Mouse (Mus musculus): ENCODE measurements around the gene Aplp2. TPM values are rescaled to one million over a fixed set of nuclear protein-coding genes. Genes with fewer than 3 reads are reported as not detected.

Aplp2 gene
- total RNA-seq (2021), result 100 to 1,000 TPM; 460 to 466 TPM
- long read RNA-seq, transcript Aplp2-201 (17 exons, 3,634 nt), result major isoform, 83 of 602 reads
- long read RNA-seq, transcript Aplp2-202 (17 exons, 3,504 nt), result minor isoform, 51 of 602 reads
- long read RNA-seq, transcript Aplp2-209 (16 exons, 3,462 nt), result minor isoform, 27 of 602 reads
- long read RNA-seq, partial matches to known transcripts, result 29 of 602 reads
- long read RNA-seq, other reads (novel, unspliced or antisense), result 408 of 602 reads

DNA sequence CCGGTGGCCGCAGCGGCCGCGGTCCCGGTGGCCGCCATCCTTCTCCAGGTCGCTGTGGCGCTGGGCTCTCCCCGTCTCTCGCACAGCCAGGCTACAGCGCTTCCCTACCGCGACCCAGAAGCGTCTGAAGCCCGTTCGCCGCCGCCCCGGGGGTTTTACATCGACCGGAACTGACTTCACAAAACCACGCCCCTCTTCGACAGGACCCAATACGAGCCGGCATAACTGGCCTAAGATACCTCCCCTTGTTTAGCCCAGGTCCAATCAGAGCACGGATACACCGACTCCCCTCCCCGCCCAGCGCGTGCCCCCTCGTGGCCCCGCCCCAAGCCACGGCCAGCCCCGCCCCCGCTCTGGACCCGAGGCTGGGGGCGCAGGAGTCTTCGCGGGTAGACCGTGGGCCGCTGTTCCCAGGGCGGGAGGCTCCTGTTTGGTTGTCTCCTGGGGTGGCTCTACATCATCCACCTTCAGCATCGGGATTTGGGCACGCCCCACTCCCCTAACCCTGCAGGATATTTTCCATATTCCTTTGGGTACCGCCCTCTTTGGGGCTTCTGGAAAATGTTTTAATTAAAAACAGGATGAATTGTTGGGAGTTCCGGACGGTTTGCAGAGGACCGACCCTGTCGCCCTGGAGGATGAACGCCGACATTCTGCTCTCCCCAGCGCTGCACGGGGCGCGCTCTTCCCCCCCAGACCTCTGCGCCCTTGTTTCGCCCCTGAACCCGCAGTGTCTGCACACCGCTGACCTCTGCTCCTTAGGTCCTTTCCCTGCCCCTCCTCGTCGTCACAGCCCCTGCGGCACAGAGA is at the start of gene Aplp2:
TSS of gene Aplp2 (minus strand) at position 126 of the 810 bp plus-strand sequence.
- peak; percentile 95 to 98 for DNase-seq (ENCODE audit: low spot score in 2 of 2)

DNA sequence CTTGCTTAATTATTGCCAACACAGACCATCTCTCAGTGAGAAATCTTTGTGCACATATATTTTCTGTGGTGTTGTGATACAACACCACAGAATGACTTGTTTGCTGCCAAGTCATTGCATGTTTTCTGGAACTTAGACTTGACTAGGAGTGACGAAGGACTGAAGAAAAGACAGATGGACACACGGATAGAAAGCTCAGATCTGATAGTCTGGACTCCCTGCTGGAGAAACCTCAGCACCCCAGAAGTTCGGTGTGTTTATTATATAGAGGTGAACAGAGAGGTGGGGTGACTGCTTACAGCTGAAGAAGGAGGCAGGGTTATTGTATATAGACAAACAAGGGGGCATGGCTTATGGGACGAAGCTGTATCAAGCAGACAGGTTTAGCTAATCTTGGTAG is 48.6 kb upstream of the Aplp2 start:
- DNase-seq (ENCODE audit: low spot score in 2 of 2), result no peak

DNA sequence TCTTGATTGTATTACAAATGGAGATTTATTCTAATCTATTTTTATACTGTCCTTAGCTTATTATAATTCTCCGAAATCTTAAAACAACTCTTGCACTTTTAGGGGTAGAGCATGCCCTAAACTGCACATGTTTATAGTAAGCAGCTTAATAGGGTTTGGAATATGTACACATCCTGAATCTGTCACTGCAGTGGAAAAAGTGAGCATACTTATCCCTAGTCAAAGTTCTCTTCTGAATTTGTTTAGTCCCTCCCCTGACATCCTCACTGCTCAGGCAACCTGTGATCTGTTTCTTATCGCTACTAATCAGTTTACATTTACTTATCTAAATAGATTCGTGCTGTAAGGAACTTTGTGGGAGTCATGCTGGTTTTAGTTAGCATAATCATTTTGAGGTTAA is 46.6 kb upstream of the Aplp2 start:
- DNase-seq (ENCODE audit: low spot score in 2 of 2), result no peak

DNA sequence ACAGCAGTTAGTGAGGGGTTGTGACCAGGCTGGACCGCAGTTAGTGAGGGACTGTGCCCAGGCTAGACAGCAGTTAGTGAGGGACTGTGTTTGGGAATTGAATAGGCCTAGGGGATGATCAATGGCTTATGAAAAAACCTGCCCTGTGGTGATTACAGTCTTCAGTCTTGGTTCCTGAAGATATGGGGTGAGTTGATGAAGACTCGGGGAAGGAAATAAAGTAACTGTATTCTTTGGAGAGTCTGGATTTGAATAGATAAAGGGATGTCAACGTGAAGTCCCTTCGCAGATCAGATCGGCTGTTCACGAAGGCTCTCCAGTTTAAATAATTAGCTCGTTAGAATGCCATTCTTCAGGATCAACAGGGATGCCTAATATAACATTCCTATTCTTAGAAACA is 44.3 kb upstream of the Aplp2 start:
- DNase-seq (ENCODE audit: low spot score in 2 of 2), result no peak

DNA sequence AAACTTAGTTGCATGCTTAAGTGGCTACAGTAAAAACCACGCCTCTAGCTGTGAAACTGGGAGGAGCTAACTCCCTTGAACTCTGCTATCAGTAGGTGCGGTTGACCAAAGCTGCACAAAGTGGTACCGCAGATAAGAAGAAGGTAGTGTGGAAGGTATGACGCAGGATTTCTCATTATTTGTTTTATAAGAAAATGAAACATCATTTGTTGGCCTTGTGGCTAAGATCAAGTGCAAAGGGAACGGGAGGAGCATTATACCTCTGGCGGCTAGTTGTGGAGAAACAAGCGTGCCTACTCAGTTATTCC is 43.0 kb upstream of the Aplp2 start:
- no peak for DNase-seq (ENCODE audit: low spot score in 2 of 2)

DNA sequence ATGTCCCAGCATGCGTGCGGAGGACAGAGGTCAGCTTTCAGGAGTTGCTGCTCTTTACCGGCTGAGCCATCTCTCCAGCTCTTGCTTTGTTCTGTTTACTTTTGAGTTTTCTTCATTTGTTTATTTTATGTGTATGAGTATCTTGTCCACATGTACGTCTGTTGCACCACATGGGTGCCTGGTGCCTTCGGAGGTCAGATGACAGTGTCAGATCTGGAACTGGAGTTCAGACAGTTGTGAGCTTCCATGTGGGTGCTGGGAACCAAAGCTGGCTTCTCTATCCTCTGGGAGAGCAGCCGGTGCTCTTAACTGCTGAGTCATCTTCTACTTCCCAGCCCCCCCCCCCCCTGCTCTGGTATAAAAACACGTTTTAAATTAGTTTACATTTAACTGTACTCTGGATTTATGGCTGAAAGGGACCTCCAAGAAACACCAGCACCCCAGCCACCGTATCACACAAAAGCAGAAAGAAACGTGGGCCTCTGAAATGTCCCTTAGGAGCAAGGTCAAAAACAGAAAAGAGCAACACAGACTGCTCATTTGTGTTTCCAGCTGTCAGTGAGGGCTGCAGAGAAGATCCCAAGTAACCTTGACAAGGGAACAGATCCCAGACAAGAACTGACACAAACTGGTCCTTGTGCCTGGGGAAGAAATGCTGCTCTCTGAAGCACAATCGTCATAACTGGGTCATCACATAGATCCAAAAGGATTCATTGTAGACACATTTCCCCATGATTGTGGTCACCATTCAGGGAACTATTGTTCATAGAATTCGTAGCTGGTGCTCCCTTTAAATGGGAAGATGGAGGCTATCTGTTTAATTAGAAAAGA is 42.5 kb upstream of the Aplp2 start:
- DNase-seq (ENCODE audit: low spot score in 2 of 2), result no peak

DNA sequence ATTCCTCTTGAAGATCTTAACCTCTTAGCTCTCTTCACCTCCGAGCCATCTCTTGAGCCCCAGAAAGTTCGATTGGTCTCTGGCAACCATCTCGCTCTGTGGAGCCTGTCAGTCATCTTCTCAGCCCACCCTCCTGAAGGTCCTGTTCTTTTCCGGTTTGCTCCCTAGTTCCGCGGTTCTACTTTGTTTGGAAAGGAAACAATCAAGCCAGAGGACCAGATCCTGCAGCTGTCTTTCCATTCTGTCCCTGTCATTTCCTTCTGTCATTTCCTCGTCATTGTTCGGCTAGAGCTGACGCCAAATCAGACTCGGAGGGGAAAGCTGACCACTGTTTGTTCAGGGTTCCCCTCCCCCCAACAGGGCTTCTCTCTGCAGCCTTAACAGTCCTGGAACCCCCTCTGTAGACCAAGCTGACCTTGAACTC is 41.7 kb upstream of the Aplp2 start:
- no peak for DNase-seq (ENCODE audit: low spot score in 2 of 2)

DNA sequence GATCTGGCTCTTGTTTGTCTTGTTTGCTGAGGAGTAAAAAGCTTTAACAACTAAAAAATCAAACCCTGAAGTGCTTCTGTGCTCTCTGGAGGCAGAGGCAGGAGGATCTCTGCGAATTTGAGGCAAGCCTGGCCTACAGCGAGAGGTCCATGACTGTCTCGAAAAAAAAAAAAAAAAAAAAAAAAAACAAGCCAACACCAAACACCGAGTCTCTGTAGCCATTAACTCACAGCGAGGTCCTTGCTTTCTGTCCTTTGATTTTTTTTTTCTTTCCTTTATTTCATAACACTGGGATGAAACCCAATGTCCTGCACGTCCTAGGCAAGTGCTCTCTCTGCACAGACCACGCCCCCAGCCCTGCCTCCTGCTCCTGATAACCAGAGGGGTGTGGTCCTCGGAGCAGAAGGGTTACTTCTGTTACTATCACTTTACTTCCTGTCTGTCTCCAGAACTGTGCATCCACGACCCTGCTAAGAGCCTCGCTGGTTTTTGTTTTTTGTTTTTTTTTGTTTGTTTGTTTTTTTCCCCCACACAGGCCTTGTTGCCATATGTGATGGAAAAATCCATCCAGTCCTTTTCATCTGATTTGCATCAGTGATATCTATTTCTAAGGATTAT is 40.7 kb upstream of the Aplp2 start:
- DNase-seq (ENCODE audit: low spot score in 2 of 2), result no peak

DNA sequence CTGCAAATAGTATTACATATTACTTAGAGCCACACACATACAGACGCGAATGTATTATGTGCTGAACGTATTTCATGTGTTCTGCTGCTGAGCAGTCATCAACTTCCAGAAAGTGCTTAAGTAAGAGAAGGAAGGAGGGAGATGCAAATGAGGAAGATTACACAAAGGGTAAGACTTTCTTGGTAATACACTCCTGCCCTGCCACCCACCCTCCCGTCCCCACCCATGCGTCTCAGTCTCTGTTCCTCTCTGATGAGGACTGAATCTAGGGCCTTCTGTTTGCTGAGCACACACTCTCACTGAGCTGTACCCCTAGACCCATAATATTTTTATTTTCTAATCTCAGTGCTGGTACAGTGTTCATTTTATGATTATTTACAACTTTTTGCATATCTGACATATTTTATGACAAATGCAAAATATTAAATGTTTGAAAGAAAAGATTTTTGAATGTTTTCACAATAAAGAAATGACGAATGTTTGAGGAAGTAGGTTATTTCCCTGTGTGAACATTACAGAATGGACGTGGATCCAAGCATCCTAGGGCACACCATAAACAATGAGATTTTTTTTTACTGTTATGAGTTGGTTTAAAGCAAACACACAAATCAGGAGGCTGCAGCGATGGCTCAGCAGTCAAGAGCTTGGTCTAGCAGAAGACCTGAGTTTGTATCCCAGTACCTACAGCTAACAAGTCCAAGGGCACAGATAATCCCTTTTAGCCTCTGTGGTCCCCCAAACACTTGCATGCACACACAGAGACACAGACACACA is 36.0 kb upstream of the Aplp2 start:
- no peak for DNase-seq (ENCODE audit: low spot score in 2 of 2)

DNA sequence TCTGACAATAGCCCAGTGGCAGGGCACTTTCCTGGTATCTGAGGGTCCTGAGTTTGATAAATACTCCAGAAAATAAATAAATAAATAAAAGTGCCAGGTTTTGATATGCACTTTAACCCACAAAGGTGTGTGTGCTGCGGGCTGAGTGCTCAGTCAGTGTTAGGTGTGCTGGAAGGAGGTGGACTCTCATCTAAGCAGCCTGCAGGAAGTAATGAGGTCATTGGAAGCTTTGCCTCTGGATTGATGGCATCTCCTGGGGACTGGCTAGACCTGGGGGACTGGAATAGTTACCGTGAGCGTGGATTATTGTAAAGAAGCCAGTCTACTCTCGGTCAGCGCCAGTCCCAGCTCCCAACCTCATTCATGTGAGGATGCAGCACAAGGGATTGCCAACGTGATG is 34.8 kb upstream of the Aplp2 start:
- DNase-seq (ENCODE audit: low spot score in 2 of 2), result no peak

DNA sequence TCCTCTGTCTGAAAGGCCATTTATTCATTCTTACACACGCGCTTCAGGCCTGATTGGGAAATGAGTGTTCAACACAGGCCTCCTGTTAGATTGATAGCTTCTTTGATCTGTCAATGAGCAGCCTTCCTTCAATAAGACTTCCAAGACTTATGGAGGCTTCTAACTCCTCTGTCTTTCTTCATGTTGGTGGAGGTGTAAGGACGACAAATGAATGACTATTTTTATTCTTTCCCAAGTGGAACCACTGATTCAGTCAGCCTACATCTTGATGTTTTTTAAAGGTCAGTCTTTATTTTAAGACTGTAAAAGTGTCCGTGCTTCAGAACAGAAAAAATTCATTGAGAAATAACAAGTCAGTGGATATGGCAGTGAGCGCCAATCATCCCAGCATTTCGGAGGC is 33.4 kb upstream of the Aplp2 start:
- no peak for DNase-seq (ENCODE audit: low spot score in 2 of 2)

DNA sequence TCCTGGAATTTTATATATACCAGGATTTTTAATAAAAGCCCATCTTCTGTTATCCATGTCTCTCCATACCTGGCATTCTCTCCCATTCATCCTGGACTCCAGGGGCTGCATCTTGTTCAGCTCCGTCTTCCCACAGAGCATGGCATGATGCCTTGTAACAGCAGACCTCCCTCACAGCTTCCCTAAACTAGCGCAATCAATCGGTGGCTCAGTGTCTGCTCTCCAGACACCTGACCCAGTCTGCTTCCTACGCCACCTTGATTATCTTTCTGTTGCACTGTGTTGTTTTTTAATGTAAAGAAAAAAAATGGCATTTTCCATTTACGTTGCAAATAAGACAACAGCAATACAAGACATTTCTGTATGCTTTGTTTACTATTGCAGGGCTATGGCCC is 32.3 kb upstream of the Aplp2 start:
- no peak for DNase-seq (ENCODE audit: low spot score in 2 of 2)

DNA sequence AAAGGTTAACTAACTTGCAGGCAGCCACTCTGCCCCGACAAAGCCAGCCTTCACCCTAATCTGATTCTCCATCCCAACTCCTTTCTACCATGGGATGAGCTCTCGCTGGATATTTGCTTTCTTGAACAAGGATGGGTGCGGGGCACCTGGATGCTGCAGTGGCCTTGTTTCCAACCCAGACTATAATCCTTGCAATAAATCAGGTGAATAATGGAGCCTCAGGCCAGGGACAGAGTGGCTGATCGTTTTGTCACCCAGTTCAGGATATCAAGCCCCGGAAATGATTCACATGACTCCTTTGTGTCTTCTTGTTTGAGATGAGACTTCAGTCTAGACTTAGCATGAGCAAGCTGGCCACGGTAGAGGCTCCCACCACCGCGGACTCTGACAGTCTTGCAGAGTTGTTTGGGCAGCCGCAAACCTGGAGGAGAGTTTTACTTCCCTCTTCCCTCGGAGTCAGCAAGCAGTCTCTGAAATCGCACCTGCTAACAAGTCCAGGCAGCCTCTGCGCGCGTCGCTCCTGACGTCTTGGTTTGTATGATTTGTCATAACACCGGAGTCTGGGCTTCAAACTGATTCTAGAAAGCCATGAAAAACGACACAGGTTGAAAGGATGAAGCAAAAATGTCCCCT is 31.8 kb upstream of the Aplp2 start:
- DNase-seq (ENCODE audit: low spot score in 2 of 2), result no peak

DNA sequence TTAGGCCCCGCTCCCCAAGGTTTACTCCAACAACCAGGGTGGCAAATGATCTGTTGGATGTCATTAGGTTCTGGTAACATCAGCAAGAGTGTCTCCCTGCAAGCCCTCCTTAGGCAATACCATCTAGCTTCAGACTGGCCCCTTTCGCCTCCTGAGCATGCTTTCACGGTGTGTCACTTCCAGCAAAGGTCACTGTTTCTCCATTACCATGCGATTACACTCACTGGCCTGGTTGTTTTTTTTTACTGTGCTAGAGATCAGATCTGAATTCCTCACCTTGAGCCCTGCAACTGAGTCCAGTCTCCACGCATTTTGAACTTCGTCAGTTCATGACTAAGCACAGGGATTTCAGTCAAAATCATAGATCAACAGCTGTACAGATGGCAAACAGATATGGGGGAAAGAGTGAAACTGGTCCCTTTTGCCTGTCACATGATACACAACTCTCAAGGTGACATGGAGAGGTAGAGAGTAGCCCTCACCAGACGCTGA is 29.6 kb upstream of the Aplp2 start:
- DNase-seq (ENCODE audit: low spot score in 2 of 2), result no peak

DNA sequence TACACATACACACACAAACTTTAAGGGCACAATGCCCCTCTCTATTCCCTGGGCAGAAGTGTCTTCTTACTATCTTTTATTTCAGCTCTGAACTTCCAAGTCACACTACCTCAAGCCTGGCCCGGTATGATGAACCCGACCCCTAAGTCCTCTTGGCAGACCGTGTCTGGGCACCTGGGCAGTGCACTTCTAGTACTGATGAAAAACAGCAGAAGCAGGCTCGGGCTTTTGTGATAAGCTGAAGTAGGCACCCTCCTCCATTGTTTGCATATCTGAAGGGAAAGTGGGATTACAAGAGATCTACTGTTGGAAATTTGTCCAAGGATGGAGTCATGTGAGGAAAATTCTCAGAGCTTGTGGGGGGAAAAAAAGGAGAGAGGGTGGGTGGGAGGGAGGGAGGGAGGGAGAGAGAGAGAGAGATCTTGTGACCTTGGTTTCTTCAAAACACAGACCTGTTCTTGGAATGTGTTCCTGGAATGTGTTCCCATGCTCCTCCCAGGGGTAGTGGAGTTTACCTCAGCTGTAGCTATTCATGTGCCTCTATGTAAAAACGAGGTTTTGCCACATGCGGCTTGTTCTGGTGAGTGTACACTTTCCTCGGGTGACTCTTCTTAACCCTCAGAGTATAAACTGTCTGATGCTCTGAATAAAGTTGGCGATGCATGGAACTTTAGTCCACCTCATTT is 29.1 kb upstream of the Aplp2 start:
- DNase-seq (ENCODE audit: low spot score in 2 of 2), result no peak

DNA sequence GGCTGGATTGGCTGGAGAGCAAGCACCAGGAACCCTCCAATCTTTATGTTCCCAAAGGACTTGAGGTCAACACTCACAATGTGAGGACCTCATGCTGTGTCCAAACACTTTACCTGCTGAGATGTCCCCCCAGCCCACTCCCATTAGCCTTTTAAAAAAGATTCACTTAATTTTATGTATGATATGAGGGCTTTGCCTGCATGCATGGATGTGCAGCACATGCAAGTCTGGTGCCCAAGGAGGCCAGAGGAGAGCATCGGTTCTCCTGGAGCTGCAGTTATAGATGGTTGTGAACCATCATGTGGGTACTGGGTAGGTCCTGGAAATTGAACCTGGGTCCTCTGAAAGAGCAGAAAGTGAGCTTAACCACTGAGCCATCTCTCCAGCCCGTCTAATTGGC is 27.9 kb upstream of the Aplp2 start:
- DNase-seq (ENCODE audit: low spot score in 2 of 2), result no peak

DNA sequence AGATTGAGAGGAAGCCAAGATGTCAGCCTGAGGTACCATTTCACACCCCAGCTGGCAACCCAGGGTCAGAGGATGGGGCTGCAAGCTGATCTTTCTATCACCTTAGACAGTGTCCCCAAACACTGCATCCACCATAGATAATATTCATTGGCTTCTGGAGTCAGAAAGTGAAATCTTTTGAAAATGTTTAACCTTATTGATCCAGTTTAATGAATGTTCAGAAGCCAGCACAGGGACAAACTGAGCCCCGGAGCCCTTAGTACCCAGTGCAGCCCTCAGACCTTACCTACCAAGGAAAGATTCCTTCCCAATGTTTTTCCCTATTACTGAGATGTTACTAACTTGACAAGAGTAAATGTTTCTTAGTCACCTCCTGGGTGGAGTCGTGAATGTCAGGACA is 26.9 kb upstream of the Aplp2 start:
- no peak for DNase-seq (ENCODE audit: low spot score in 2 of 2)

DNA sequence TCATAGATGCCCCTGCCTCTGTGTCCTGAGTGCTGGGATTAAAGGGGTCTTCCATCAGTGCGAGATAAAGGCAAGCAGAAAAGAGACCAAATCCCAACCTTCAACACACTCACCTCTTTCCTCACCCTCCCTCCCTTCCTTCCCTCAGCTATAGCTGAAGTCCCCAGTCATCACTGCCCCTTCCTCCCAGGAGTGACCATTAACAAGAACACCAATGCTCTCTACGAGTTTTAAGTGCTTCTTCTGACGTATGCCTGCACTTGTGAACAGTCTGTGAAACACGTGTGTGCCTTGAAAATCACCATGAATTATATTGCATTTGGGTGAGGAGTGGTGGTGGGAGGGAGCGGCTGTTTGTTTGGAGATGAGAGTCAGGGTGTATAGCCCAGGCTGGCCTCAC is 24.5 kb upstream of the Aplp2 start:
- no peak for DNase-seq (ENCODE audit: low spot score in 2 of 2)

DNA sequence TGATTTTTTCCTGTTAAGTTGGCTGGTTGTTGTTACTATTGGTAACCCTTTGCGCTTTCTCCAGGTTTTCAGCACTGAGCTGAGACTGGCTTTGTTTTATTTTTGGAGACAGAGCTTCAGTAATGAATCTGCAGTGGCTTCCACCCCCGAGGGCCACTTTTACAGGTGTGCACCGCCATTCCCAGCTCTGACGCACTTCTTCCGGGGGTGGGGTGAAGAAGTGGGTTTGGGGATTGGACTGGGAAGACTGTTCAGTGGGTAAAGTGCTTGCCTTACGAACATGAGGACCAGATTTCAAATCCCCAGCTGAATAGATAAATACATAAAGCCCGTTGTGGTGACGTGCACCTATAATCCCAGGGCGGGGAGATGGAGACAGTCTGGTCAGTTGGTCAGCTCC is 23.9 kb upstream of the Aplp2 start:
- no peak for DNase-seq (ENCODE audit: low spot score in 2 of 2)

DNA sequence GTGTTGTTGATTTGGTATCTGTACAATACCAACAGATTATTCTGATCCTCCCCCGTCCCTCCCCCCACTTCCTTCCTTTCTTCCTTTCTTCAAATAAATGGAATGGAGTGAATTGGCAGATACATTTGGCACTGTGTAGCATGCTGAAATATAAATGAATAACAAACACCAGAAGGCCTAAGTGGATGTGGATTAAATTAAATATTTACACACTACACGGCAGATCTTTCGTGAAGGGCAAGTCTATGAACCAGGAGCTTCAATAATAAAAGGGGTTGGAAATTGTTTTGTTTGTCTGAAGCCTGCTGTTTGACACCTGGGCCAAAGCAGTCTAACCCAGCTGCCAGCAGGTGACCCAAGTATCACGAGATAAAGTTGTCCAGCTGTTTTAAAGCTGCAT is 23.4 kb upstream of the Aplp2 start:
- DNase-seq (ENCODE audit: low spot score in 2 of 2), result no peak

Measured in layer of hippocampus, adult 18-20 months (tissue).